Mouse (Mus musculus) cerebellum, postnatal 4 days (tissue): ENCODE data around the gene Zfp174.
A peak's percentile ranks its signal among the peaks of the same experiment; 100 is the strongest.

Source experiments
- DNase-seq, 2 experiments: peaks; one replicate each; pipeline ENCODE4 v3.0.0; 2022; ENCODE audit warnings: low spot score in 2 of 2, mixed read lengths in 1 of 2

Gene Zfp174

GRCm38 (mm10) chr16:3884201-3885064 lies 37.4 kb downstream of the Zfp174 start, which contains the start of the genes Zfp597 and Gm20695:
Gene Zfp597, minus strand, starts transcription at chr16:3884561.
Gene Gm20695, plus strand, starts transcription at chr16:3884648.
- peak; percentile 92 to 96 for DNase-seq

- no peak for DNase-seq
These were observed 38.1 kb downstream of the Zfp174 start for GRCm38 (mm10) chr16:3885065-3885670.

DNA sequence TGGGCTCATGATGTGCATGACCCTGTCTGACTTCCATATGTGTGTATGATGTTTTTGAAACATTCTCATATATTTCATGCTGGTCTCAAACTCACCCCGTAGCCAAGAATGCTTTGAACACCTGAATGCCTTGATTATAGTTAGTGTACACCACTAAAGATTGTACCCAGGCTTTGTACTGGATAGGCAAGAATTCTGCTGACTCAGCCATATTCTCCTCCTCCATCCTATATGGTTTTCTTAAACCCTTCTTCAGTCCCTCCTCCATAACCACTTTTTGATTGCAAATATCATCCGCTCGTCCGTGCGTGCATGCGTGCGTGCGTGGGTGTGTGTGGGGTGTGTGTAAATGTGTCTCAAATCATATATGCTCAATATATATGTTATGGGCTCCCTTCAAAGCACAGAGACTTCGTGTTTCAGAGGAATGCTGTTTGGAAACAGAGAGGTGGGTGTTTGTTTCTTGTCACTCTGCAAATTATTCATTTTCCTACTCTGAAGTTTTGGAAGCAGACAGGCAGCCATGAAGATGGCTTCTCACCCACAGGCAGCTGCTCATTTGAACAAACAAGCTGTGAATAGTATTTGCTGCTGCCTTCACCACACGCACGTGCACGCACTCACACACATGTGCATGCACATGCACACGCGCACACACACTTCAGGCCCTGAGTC lies 44.7 kb downstream of the Zfp174 start:
- DNase-seq, result no peak

DNA sequence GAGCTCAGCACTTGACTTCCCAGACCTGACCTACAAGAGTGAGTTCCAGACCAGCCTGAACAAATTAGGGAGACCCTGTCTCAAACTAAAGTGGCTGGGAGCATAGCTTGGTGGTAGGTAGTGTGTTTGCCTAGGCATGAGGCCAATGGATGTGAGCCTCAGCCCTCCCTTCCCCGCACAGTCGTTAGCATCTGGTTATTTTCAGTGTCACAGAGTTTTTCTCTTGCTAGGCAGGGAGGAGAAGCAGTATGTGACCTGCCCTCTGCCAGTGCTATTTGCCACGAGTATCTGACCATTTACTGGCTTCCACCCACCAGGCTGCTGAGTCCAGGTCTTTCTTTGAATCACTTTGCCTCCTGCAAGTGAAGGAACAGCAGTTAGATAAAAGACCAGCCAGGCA lies 46.7 kb downstream of the Zfp174 start:
- no peak for DNase-seq

- DNase-seq, result no peak
These were observed 48.2 kb downstream of the Zfp174 start for GRCm38 (mm10) chr16:3895173-3895792.

GRCm38 (mm10) chr16:3896046-3896445 lies 49.0 kb downstream of the Zfp174 start:
- no peak for DNase-seq

DNA sequence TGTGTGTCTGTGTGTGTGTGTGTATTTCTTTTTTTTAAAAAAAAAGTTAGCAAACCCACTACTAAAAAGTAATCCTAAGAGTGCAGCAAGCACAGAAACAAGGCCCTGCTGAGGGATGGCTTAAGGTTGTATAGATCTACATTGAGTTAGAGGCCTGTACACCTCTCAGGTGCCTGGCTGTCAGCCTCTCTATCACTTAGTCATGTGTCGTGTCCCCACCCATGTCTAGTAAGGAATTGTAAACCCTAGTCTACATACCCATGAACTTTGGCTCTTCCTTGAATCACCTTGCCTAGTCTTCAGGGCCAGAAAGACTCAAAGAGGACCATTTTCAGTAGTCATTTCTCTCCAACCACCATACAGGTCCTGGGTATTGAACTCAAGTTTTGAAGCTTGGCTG lies 49.5 kb downstream of the Zfp174 start:
- DNase-seq, result no peak

GRCm38 (mm10) chr16:3907471-3907870 lies 60.4 kb downstream of the Zfp174 start:
- no peak for DNase-seq
